Mouse (Mus musculus): ENCODE data around the gene Cox20.

The Cox20 gene

DNA sequence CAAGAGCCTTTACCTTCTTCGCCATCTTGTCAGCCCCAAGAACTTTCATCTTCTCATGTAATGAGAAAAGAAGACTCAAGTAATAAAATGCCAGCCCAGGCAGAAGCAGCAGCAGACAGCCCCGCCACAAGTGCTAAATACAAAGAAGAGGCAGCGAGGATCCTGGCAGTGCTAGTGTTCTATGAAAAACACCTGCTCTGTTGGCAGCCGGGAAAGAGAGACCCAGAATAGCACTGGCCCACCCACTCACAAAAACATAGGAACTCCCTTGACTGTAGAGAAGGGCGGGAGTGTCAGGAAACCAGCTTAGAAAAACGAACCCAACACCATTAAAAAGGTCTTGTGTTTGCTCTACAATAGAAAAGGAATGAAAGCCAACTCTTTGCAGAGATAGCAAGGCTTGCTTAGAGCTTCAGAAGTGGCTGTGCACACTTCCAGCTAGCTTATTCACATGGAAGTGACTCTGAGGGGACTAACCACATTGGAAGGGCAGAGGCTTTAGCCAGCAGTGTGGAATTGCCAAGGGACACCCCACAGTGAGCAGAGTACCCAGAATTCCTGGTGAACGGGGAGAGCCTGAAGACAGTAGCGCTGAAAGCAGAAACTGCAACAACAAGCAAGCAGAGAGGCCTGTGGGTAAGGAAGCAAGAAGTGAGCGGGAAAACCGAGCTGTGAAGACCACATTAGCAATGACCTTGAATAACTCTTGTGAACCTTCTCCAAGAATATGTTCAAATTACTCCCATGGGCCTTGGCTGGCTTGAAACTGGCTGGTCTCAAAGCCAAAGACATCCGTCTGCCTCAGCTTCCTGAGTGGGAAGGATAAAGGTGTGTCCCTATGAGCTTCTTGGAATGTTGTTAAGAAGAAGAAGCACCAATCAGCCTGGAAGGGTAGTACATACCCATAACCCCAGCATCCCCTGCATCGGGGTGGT is 39.1 kb downstream of the Cox20 start:
- no peak for DNase-seq

DNA sequence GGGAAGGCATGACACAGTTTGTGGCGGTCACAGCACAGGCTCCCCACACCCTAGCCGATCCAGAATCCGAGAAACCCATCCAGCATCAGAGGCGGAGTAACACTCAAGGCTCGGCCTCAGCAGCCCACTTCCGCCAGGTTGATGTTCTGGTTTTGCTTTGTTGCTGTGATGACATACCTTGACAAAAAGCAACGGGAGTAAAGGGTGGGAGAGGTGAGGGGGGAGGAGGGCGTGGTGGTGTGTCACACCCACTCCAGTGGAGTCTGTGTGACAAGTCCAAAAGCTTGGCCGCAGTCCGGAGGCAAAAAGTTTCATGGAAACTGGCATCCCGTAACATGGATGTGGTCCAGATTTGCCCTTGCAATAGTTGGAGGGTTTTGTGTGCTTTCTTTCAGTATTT is 41.3 kb downstream of the Cox20 start:
- DNase-seq: no peak

DNA sequence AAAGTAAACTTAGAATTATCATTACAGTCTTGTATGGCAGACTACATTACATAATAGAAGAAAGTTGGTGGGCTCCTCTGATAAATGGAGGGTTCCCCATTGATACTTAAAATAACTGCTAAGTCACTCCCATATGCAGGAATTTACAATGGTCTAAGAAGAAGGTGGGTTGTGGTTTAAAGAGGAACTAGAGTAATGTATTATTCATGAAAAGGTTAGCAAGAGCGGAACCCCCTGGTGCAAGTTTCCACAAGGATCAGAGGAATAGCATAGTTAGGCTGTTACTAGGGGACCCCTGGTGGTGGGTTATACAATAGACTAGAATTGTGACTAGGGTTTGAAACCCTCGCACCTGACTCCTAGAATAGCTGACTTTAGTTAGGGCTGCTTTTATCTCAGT is 41.8 kb downstream of the Cox20 start:
- no peak for DNase-seq

DNA sequence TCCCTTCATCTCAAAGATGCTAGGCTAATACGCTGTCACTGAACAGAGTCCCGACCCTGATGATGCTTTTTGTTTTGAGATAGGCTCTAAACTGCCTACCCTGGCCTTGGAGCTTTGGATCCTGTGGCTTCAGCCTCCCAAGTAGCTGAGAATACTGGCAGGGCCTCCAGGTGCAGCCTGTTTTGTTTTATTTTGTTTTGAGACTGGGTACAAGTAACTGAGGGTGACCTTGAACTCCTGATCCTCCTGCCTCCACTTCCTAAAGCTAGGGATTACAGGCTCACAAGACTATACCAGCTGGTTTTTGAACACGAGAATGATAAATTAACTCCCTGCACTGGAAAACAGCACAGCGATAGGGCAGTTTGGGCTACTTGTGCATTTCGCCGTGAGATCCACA is 46.2 kb downstream of the Cox20 start:
- DNase-seq: no peak

DNA sequence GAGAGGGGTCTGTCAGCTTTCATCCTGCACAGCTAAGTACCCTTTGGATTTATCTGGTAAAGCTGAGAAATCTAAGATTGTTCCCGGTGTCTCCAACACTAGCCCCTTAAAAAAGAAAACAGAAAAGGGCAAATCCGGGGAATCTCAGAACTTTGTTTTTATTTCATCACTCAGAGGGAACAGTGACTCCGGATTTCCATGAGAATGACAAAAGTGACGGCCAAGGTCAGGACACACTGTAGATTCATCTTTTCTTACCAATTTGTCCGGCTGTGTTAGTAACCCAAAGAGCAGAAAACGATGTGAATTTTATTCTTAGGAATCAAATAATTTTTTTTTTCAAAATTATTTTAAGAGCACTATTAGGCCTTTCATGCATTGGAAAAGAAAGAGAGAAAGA is 49.2 kb downstream of the Cox20 start:
- no peak for DNase-seq

DNA sequence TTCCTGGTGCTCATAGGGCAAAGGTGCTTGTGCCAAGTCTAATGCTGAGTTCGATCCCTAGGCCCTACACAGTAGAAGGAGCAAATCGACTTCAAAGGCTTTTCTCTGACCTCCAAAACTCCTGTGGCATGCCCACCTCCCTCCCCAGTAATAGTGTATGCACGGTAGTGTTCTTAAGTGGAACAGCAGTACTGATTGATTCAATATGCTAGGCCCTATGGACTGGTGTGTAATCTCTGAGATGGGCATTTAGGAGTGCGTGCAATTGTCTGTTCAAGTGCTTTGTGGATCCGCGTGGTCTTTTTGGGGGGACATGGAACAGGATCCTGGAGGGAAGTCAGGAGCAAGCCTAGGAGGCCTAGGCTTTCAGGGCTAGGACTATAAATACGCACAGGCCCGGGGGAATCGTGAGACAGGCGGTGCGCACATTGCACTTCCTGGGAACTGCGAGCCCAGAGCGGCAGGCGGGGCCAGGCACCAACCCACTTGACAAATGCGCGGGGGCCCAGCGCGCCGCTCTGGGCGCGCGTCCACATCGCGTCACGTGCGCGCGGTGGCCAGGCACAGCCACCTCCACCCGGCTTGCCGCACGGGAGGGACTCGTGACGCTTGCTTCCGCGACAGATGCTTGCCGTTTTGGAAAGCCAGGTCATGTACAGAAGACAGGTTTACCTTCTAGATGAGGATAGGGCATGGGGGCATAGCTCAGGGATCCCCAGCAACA is 49.8 kb downstream of the Cox20 start:
- DNase-seq: peak; percentile 94

DNA sequence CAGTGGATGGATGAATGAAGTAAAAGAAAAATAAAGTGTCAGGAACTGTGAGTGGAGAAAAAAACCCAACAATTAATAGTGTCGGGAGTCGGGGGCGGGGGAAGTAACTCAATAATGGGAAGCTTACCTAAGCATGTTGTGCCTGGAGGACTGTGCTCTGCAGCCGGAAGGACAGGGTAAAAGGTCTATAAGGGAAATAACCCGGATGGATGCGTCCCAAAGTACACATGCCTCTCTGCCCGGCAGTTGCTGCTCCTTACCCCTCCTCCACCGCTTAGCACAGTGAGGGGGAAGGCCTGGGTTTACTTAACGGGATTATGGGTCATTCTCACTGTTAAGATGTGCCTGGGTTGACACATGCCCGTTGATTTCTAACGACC is 50.3 kb downstream of the Cox20 start:
- peak; percentile 75 for DNase-seq
